Mouse (Mus musculus) gastrocnemius, adult 8-10 months (tissue): Measurements from ENCODE around the gene Klk1b1. TPM values are rescaled to one million over a fixed set of nuclear protein-coding genes. Genes with fewer than 3 reads are reported as not detected.
"Not testable (repeated sequence)": the region's sequence is repeated elsewhere in the genome, so short reads cannot be mapped to it uniquely, and the experiment has no call there.

Experiments
- DNase-seq, 2 experiments: peaks; one replicate each; pipeline ENCODE4 v3.0.0; 2022; ENCODE audit warnings: low spot score in 2 of 2
- total RNA-seq, 4 experiments: library from RNA; stranded (reverse); gene quantifications; 2 replicates each; pipeline ENCODE4 v1.2.4; 2022

Gene Klk1b1
- not detected for total RNA-seq

DNA sequence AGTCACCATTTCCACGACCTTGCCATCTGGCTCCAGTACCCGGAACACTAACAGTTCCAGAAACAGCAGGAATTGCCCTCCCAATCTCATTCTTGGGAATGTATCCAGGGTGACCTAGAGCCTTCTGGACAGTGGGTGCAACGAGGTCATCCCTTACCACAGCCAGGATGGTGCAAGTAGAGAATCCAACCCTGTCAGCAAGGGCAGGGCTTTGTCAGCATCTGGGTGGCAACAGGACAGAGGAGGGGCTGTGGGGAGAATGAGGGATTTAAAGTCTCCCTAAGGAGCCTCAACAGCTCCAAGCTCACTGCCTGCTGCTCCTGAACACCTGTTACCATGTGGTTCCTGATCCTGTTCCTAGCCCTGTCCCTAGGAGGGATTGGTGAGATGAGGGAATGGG, at the start of gene Klk1b1:
Gene Klk1b1 (plus strand): TSS at position 301 of the 400 bp plus-strand sequence.
- no peak for DNase-seq

DNA sequence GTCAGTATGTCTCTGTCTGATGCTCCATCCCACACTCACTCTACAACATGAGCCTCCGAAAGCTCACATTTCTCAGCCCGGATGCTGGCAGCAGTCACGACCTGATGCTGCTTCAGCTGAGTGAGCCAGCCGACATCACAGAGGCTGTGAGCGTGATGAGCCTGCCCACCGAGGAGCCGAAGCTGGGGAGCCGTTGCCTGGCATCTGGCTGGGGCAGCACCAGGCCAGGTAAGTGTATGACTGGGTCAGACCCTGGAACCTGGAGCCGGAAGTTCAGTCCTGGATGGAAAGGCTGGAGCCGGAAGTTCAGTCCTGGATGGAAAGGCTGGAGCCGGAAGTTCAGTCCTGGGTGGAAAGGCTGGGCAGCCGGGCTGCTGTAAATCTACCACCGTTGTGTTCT, 48.1 kb upstream of the Klk1b1 start:
- DNase-seq: no peak

- DNase-seq: no peak
Measured at GRCm38 (mm10) chr7:43918871-43919270, 47.7 kb upstream of the Klk1b1 start.

DNA sequence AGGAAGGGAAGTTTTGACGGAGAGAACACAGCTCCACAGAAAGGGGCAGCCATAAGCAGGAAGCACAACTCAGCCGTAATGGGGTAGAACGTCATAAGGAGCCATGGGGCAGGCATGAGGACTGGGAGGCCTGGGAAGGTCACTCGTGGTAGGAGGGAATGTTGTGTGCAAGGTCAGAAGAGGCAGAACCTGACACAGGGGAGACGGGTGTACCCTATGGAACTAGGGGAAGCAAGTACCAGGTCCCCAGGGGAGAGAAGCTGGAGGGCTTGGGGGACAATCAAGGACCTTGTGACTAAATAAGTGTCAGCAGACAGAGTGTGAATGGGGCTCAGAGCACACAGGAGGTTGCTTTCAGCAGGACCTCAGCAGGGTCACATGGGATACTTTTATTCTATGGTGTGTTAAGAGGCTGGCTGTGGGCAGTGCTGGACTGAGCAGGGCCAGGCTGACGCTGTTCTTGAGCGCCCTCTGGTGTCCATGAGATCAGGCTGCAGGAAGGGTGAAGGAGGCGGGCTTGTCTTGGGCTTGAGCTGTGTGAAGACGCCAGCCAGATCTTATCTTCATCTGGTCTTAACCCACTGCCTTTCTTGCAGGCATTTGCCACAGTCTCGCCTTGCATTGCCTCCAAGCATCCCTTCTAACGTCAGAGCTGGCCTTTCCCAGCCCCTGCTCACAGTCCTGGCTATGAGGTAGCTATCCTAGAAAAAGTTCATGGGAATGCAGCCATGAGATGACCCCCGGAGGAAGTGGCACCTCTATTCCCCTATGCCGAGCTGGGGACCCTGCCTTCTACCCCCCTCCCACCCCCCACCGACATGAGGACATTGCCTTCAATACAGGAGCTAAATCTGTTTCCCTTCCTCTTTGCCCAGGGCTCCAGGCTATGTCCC, 46.7 kb upstream of the Klk1b1 start:
- DNase-seq: peak; percentile 19 to 21

DNA sequence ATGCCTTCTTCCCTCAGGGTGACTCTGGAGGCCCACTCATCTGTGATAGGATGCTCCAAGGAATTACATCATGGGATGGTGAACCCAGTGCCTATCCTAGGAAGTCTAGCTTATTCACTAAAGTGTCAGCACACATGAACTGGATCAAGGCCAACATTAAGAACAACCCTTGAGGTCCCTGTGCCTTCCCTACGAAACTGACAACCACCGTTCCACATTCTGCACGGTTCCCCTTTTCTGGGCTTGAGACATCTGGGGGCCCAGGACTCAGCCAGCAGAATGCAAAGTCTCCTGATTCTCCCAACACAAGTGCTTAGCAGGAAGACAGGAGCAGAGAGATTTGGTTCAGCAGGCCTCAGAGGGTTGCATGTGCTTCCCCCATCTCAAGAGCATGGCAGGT, 46.0 kb upstream of the Klk1b1 start:
- DNase-seq: no peak

GRCm38 (mm10) chr7:43921087-43921486, 45.5 kb upstream of the Klk1b1 start:
- no peak for DNase-seq

DNA sequence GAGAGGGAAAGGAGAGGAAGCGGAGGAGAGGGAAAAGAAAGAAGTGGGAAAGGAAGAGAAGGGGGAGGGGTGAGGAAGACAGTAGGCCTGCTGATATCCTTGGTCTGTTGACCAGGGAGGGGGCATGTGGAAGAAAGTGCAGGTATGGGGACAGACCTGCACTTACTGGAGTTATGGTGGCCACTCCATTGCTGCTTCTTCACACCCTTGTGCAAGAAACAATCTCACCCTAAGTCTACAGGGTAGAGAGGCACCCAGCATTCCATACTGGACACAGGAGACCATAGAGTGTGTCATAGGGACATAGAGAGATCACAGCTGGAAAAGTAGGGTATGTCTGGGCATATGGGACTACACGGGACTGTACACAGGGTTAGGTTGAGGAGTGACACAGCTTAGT, 44.6 kb upstream of the Klk1b1 start:
- no peak for DNase-seq

- DNase-seq: no peak
Measured at GRCm38 (mm10) chr7:43925985-43926384, 40.6 kb upstream of the Klk1b1 start.

DNA sequence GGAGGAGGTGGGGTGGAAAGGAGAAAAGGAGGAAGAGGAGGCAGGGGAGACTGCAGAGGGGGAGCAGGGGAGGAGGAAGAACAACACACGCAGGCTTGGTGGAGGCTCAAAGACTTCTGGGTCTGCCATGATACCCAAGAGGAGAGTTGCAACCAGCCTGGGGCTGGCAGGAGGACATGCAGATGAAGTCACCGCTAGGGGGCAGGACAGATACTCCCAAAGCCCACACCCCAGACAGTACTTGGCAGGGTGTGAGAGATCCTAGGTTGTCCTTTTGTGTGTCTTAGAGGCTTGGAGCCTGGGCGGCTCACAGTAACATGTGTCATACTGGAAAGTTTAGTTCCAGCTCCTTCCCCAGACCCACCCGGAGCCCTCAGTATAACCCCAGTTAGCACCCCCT, 38.0 kb upstream of the Klk1b1 start:
- DNase-seq: no peak

DNA sequence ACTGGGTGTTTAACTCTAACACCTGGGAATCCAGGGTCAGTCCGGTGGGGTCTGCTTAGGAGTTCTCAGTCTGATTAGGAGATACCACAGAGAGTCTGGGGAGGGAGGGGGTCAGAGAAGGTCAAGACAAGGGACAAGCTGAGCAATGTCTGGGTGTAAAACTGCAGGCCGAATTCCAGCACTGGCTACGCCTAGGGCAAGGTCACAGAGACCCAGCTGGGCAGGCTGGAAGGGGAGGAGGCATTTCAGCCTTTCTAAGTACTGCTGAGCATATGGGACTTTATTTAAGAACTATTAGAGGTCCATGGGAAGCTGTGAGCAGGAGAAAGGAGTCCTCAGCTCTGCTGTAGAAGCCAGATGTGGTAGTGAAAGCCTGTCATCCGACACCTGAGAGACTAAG, 34.2 kb upstream of the Klk1b1 start:
- no peak for DNase-seq

GRCm38 (mm10) chr7:43933440-43933839, 33.1 kb upstream of the Klk1b1 start, which contains the start of gene Klk15:
Klk15 (plus strand) TSS chr7:43933740.
- no peak for DNase-seq

GRCm38 (mm10) chr7:43934747-43935146, 31.8 kb upstream of the Klk1b1 start:
- DNase-seq: no peak

GRCm38 (mm10) chr7:43936551-43936950, 30.0 kb upstream of the Klk1b1 start:
- no peak for DNase-seq

DNA sequence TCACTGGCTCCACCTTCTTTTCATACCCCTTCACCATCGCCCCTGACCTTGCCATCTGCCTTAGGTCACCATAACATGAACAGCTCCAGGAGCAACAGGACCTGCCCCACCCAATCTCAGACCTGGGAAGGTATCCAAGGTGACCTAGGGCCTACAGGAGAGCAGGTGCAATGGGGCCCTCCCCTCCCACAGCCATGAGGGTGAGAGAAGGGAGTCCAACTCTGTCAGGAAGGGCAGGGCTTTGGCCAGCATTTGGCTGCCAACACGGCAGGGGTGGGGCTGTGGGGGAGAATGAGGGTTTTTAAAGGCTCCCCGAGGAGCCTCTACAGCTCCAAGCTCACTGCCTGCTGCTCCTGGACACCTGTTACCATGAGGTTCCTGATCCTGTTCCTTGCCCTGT, 24.3 kb upstream of the Klk1b1 start:
- DNase-seq: not testable (repeated sequence)

DNA sequence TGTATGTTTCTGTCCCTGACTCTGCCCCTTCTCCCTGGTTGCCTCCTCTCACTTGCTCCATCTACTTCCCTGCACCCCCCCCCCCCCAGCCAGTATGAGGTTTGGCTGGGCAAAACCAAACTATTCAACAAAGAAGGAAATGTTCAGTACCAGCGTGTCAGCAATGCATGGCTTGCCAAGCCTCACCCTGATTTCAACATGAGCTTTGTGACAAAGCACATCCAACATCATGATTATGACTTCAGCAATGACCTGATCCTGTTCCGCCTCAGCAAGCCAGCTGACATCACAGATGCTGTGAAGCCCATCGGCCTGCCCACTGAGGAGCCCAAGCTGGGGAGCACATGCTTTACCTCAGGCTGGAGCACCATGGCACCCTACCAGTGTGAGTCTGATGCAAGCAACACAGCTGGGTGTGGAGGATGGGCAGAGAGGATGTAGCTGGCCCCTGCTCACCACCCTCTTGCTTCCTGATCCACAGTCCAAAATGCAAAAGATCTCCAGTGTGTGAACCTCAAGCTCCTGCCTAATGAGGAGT, 21.8 kb upstream of the Klk1b1 start:
- no peak for DNase-seq

GRCm38 (mm10) chr7:43950364-43950763, 16.2 kb upstream of the Klk1b1 start, which contains the start of gene Klk1b8:
Klk1b8 (plus strand) TSS chr7:43950664.
- DNase-seq: no peak

DNA sequence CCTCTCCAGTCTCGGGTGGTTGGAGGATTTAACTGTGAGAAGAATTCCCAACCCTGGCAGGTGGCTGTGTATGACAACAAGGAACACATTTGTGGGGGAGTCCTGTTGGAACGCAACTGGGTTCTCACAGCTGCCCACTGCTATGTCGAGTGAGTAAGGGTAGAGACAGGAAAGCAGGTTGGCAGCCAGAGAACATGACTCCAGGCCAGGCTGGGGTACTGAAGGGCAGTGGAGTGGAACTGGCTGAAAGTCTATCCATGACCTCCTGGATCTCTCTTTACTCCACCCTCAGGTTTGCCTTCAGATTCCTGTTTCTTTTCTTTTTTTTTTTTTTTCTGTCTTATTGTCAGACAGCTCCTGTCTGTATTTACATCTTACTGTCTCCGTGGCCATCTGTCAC, 13.8 kb upstream of the Klk1b1 start:
- no peak for DNase-seq

GRCm38 (mm10) chr7:43967058-43967457, 507 bp downstream of the Klk1b1 start:
- no peak for DNase-seq

DNA sequence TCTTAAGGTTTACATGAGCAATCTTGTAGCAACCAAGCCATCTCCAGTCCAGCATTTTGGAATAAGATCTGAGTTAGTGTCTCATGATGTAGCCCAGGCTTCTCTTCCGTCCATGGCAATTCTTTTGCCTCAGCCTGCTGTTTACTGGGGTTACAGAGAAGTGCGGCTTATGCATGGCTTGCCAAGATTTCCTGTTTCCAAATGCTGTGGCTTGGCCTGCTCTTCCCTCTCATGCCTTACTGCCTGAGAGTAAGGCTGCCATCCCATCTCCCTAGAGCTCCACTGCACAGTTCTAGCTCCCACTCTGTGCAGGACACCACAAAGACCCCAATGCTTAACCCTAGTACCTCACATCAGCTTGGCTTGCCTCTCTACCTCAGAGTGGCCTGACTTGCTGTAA, 1.1 kb downstream of the Klk1b1 start:
- DNase-seq: no peak

DNA sequence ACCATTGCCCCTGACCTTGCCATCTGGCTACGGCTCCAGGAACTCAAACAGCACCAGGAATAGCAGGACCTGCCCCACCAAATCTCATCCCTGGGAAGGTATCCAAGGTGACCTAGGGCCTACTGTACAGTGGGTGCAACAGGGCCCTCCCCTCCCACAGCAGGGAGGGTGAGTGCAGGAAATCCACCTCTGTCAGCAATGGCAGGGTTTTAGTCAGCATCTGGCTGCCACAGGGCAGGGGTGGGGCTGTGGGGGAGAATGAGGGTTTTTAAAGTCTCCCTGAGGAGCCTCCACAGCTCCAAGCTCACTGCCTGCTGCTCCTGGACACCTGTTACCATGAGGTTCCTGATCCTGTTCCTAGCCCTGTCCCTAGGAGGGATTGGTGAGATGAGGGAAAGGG, 9.2 kb downstream of the Klk1b1 start, which contains the start of gene Klk1b9:
Gene Klk1b9 (plus strand): TSS at position 301 of the 400 bp plus-strand sequence.
- not testable (repeated sequence) for DNase-seq

DNA sequence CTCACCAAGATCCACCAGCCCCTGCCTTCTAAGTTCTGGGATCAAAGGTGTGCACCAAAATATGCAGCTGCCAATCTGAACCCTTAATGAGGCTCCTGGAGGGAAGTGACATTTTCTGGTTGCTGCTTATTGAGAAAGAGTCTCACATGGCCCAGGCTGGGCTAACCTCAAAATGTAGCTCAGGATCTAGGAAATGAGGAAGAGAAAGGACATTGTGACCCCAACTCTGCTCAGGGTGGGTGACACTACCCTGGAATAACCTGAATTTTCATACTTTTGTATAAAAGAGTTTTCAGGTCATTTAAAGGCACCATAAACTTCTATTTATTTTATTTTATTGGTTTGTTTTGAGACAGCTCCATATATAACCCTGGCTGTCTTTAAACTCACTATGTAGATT, 19.1 kb downstream of the Klk1b1 start:
- DNase-seq: no peak

- not testable (repeated sequence) for DNase-seq
Measured at GRCm38 (mm10) chr7:43994821-43995220, 28.3 kb downstream of the Klk1b1 start.

- not testable (repeated sequence) for DNase-seq
Measured at GRCm38 (mm10) chr7:43995577-43995976, 29.0 kb downstream of the Klk1b1 start, which contains the start of gene Klk1b11. Klk1b11 (plus strand) TSS chr7:43995877.
